Comparison of ENCODE assay signal across 13 mouse cellular contexts in genomic region chr3:65435101-65435571, GRCm38 (mm10). TPM values are rescaled to one million over a fixed set of nuclear protein-coding genes. Genes with fewer than 3 reads are reported as not detected.
DNase-seq lines count a peak whose midpoint lies in the region; ATAC-seq and TF ChIP-seq lines count a peak whose summit lies in the region.
"Had no signal": no experiment of that assay in that cellular context is flagged by ENCODE, and none has a peak within 500 bp of the region (broad histone marks: within the 10 kb centered on the region; RNA-seq: fewer than 3 reads in every experiment).

No protein-coding gene starts in this region.

- H3K4me2 ChIP-seq in heart, embryonic 12.5 days, result no peak overlapping the region
- no peak overlapping the region for H3K4me2 ChIP-seq in kidney, embryonic 16.5 days (replicated peaks; ENCODE audit: low read depth, low read length)
- H3K4me2 ChIP-seq: limb, embryonic 15.5 days had no signal

- WGBS in heart, embryonic 12.5 days, result 89% methylated on average over 11 of the region's 11 CpGs
- 90% methylated on average over 11 of the region's 11 CpGs for WGBS in kidney, embryonic 16.5 days

- intact Hi-C loops in heart, postnatal 10 days (cut with DNase I), result no loop called here

- ATAC-seq in heart, embryonic 12.5 days (ENCODE audit: insufficient number of reproducible peaks, low FRiP score), result no peak
- peak; percentile 95 for ATAC-seq in megakaryocyte-erythroid progenitor cell, adult 5-6 weeks (replicated peaks; ENCODE audit: low FRiP score, low TSS enrichment, poor library complexity, severe bottlenecking)
- no peak for ATAC-seq in kidney, embryonic 16.5 days (ENCODE audit: low FRiP score, low TSS enrichment)

- H3K9me3 ChIP-seq in heart, embryonic 12.5 days (replicated peaks), result no peaks in the 10 kb centered on the region
- no peaks in the 10 kb centered on the region for H3K9me3 ChIP-seq in kidney, embryonic 16.5 days (ENCODE audit: low read length)
- H3K9me3 ChIP-seq: limb, embryonic 15.5 days had no signal

- DNase-seq in heart, postnatal 10 days, result no peak
- peak; percentile 16 for DNase-seq in CD4-positive, CD25-positive, alpha-beta regulatory T cell, adult 2 months (ENCODE audit: low read depth, low spot score)
- no peak for DNase-seq in cerebellum, adult 18-20 months
- no peak for DNase-seq in spleen, postnatal 4 days (ENCODE audit: low spot score in 2 of 2)
- DNase-seq: cerebellum, postnatal 36 days; gastrocnemius, postnatal 25 days; lung, postnatal 10 days; right cerebral cortex, postnatal 14 days had no signal

- H3K9ac ChIP-seq in heart, embryonic 12.5 days, result no peak overlapping the region
- H3K9ac ChIP-seq in kidney, embryonic 16.5 days (replicated peaks; ENCODE audit: low read length), result no peak overlapping the region
- H3K9ac ChIP-seq: limb, embryonic 15.5 days had no signal

- TF ChIP-seq POLR2A in bone marrow macrophage, adult 2 months (IDR thresholded peaks at IDR 0.05; ENCODE audit: borderline replicate concordance, low read depth, low read length), result no peak

- 0 out of 2 replicates have a peak overlapping the region, but pooled peaks have one; percentile 8 for H3K27ac ChIP-seq in heart, embryonic 12.5 days (ENCODE audit: poor library complexity, severe bottlenecking)
- peak overlapping the region; percentile 23 for H3K27ac ChIP-seq in bone marrow macrophage, adult 2 months (ENCODE audit: insufficient read depth, low read depth, low read length)
- no peak overlapping the region for H3K27ac ChIP-seq in kidney, embryonic 16.5 days (ENCODE audit: low read length)
- H3K27ac ChIP-seq: limb, embryonic 15.5 days had no signal

- H3K36me3 ChIP-seq in heart, embryonic 12.5 days, result no peaks in the 10 kb centered on the region
- no peaks in the 10 kb centered on the region for H3K36me3 ChIP-seq in kidney, embryonic 16.5 days (ENCODE audit: insufficient read depth, low read length)
- H3K36me3 ChIP-seq: limb, embryonic 15.5 days had no signal

- no peaks in the 10 kb centered on the region for H3K27me3 ChIP-seq in heart, embryonic 12.5 days (replicated peaks)
- no peaks in the 10 kb centered on the region for H3K27me3 ChIP-seq in kidney, embryonic 16.5 days (ENCODE audit: insufficient read depth, low read length)
- H3K27me3 ChIP-seq: limb, embryonic 15.5 days had no signal

- TF ChIP-seq CTCF in bone marrow macrophage, adult 2 months (IDR thresholded peaks at IDR 0.05; ENCODE audit: low read depth, low read length), result no peak

- H3K4me3 ChIP-seq in heart, embryonic 12.5 days, result no peak overlapping the region
- peak overlapping the region; percentile 12; the same call in 1 of the 2 replicates for H3K4me3 ChIP-seq in bone marrow macrophage, adult 2 months (ENCODE audit: insufficient read depth, low read length)
- H3K4me3 ChIP-seq in kidney, embryonic 16.5 days (ENCODE audit: low read length), result no peak overlapping the region
- H3K4me3 ChIP-seq: limb, embryonic 15.5 days had no signal

- H3K4me1 ChIP-seq in heart, embryonic 12.5 days (replicated peaks), result peaks cover 10% of the 10 kb centered on the region
- peaks cover 10% of the 10 kb centered on the region; the same call in 1 of the 2 replicates for H3K4me1 ChIP-seq in bone marrow macrophage, adult 2 months (ENCODE audit: control insufficient read depth, insufficient read depth, low read length)
- no peaks in the 10 kb centered on the region for H3K4me1 ChIP-seq in kidney, embryonic 16.5 days (ENCODE audit: insufficient read depth, low read length)
- H3K4me1 ChIP-seq: limb, embryonic 15.5 days had no signal

RNA-seq across cellular contexts. Expression of gene Ssr3, which starts 42.7 kb away (rescaled TPM):
- polyA plus RNA-seq in heart, embryonic 12.5 days (2016; fragmentation: Nextera tagmentation; extraction: Ambion mirVana), result 248 and 252 TPM in 2 replicates
- total RNA-seq in heart, postnatal 10 days (2021), result 100 to 1,000 TPM; 158 TPM
- polyA plus RNA-seq in bone marrow macrophage, adult 2 months (2012; ENCODE audit: insufficient read depth, insufficient read length, missing spikeins), result 163 and 168 TPM in 2 replicates
- total RNA-seq in megakaryocyte-erythroid progenitor cell, adult 5-6 weeks (2014; fragmentation: Nextera tagmentation), result 119 and 126 TPM in 2 replicates
- total RNA-seq in megakaryocyte-erythroid progenitor cell, adult 5-6 weeks (2017), result 191 and 220 TPM in 2 replicates
- 307 and 308 TPM in 2 replicates for polyA plus RNA-seq in kidney, embryonic 16.5 days (2015; fragmentation: Nextera tagmentation; extraction: Ambion mirVana)
